Mouse (Mus musculus) cortical plate, adult 2 months (tissue): ENCODE results near the gene Fndc4.

Experiments
- CTCF ChIP-seq: fragments of 200-500 bp; IDR thresholded peaks from 2 replicates; pipeline ENCODE4 v1.5.1; 2011; ENCODE audit warnings: mild to moderate bottlenecking, control low read depth, low read length; ENCODE audit not compliant: insufficient read depth; ENCODE audit errors: extremely low read depth
- POLR2A ChIP-seq: fragments of 200-500 bp; IDR thresholded peaks from 2 replicates; pipeline ENCODE4 v1.6.1; 2011; ENCODE audit warnings: mild to moderate bottlenecking, low read length, control low read depth; ENCODE audit not compliant: insufficient read depth; ENCODE audit errors: extremely low read depth

GRCm38 (mm10) chr5:31255381-31255780 lies 40.5 kb downstream of the Fndc4 start:
- TF ChIP-seq POLR2A (no peak), CTCF (no peak)
